Mouse (Mus musculus) neural tube, embryonic 14.5 days (tissue): ENCODE measurements around the gene Prpf40a. TPM values are rescaled to one million over a fixed set of nuclear protein-coding genes. Genes with fewer than 3 reads are reported as not detected.

Source experiments
- ATAC-seq: fragments of 200-750 bp; cut with Nextera tagmentation; 2 replicates; pipeline ENCODE4 v1.8.0; 2017; ENCODE audit warnings: low read depth, mild to moderate bottlenecking, moderate TSS enrichment, moderate library complexity
- H3K27ac ChIP-seq: fragments of 300-500 bp; sonication (generic); 2 replicates; pipeline ENCODE4 v1.5.1; 2014; ENCODE audit warnings: low read depth, mild to moderate bottlenecking, control low read depth, low read length, moderate library complexity, mixed read lengths
- H3K27me3 ChIP-seq: fragments of 300-500 bp; sonication (generic); 2 replicates; pipeline ENCODE4 v1.6.1; 2014; ENCODE audit warnings: low read length; ENCODE audit not compliant: control insufficient read depth, insufficient read depth
- H3K36me3 ChIP-seq: fragments of 300-500 bp; sonication (generic); 2 replicates; pipeline ENCODE4 v1.6.1; 2014; ENCODE audit warnings: low read length, mixed read lengths; ENCODE audit not compliant: control insufficient read depth, insufficient read depth
- H3K4me1 ChIP-seq: fragments of 300-500 bp; sonication (generic); 2 replicates; pipeline ENCODE4 v1.6.1; 2014; ENCODE audit warnings: low read length; ENCODE audit not compliant: control insufficient read depth, insufficient read depth
- H3K4me2 ChIP-seq: fragments of 300-500 bp; sonication (generic); 2 replicates; pipeline ENCODE4 v1.6.1; 2014; ENCODE audit warnings: mild to moderate bottlenecking, low read depth, low read length, control low read depth
- H3K4me3 ChIP-seq: fragments of 300-500 bp; sonication (generic); 2 replicates; pipeline ENCODE4 v1.5.1; 2014; ENCODE audit warnings: low read depth, low read length, control low read depth, mixed read lengths
- H3K9ac ChIP-seq: fragments of 300-500 bp; sonication (generic); replicated peaks from 2 replicates; pipeline ENCODE4 v1.6.1; 2014; ENCODE audit warnings: low read depth, mild to moderate bottlenecking, control low read depth, low read length, mixed read lengths
- H3K9me3 ChIP-seq: fragments of 300-500 bp; sonication (generic); 2 replicates; pipeline ENCODE4 v1.6.1; 2016; ENCODE audit warnings: low read length; ENCODE audit not compliant: control insufficient read depth
- WGBS: fragments of 180-500 bp; shearing (Covaris S2); extraction: QIAGEN DNeasy Blood & Tissue Kit; methylation state at CpG from one replicate; pipeline ENCODE4 v1.1.7; 2014; 5-methylcytosine and 5-hydroxymethylcytosine counted together
- polyA plus RNA-seq: library from polyadenylated mRNA; unstranded; fragments of >200 nt; fragmentation: Nextera tagmentation; extraction: Ambion mirVana; gene quantifications from 2 replicates; pipeline ENCODE4 v1.2.1, GENCODE M21; 2014

Gene Prpf40a
- polyA plus RNA-seq, 1 experiment from 2014 or later = 118 TPM

- no peak overlapping the region for H3K4me2 ChIP-seq
- H3K4me3 ChIP-seq = no peak overlapping the region
- no peaks in the 10 kb centered on the region for H3K27me3 ChIP-seq
- H3K27ac ChIP-seq = no peak overlapping the region
- H3K9me3 ChIP-seq = no peaks in the 10 kb centered on the region
- ATAC-seq = no peak
- H3K4me1 ChIP-seq = no peaks in the 10 kb centered on the region
- H3K36me3 ChIP-seq = no peaks in the 10 kb centered on the region
- H3K9ac ChIP-seq = no peak overlapping the region
- WGBS = 95% methylated on average over 3 of the region's 3 CpGs
Measured at GRCm38 (mm10) chr2:53095489-53095888, 95.6 kb downstream of the Prpf40a start.

- no peak overlapping the region for H3K4me2 ChIP-seq
- 93% methylated on average over 9 of the region's 9 CpGs for WGBS
- no peaks in the 10 kb centered on the region for H3K4me1 ChIP-seq
- H3K36me3 ChIP-seq = no peaks in the 10 kb centered on the region
- H3K27me3 ChIP-seq = no peaks in the 10 kb centered on the region
- H3K4me3 ChIP-seq = no peak overlapping the region
- no peaks in the 10 kb centered on the region for H3K9me3 ChIP-seq
- no peak overlapping the region for H3K9ac ChIP-seq
- H3K27ac ChIP-seq = no peak overlapping the region
- ATAC-seq = no peak
Measured at GRCm38 (mm10) chr2:53095031-53095430, 96.1 kb downstream of the Prpf40a start.

- Histone ChIP-seq H3K9me3 (no peaks in the 10 kb centered on the region), H3K4me2 (no peak overlapping the region), H3K27me3 (no peaks in the 10 kb centered on the region), H3K9ac (no peak overlapping the region), H3K4me3 (no peak overlapping the region), H3K4me1 (no peaks in the 10 kb centered on the region), H3K27ac (no peak overlapping the region), H3K36me3 (no peaks in the 10 kb centered on the region)
- no peak for ATAC-seq
- WGBS = 89% methylated on average over 3 of the region's 3 CpGs
Measured at GRCm38 (mm10) chr2:53088744-53089143, 102.3 kb downstream of the Prpf40a start.

- ATAC-seq = no peak
- WGBS = 62% methylated on average over 9 of the region's 9 CpGs
Measured at GRCm38 (mm10) chr2:53085617-53086202, 105.4 kb downstream of the Prpf40a start.

More at GRCm38 (mm10) chr2:53085617-53086202, 105.4 kb downstream of the Prpf40a start:
- H3K27me3 ChIP-seq = no peaks in the 10 kb centered on the region
- no peak overlapping the region for H3K4me3 ChIP-seq
- H3K4me1 ChIP-seq = peaks cover 4% of the 10 kb centered on the region; the same call in 1 of the 2 replicates
- H3K27ac ChIP-seq = no peak overlapping the region
- no peaks in the 10 kb centered on the region for H3K9me3 ChIP-seq
- H3K4me2 ChIP-seq = no peak overlapping the region
- no peak overlapping the region for H3K9ac ChIP-seq
- no peaks in the 10 kb centered on the region for H3K36me3 ChIP-seq

Other genes with a start within 250 kb of the Prpf40a start
- 27.6 and 30.1 TPM in 2 replicates for gene Arl6ip6, start 442 bp upstream of the Prpf40a start, polyA plus RNA-seq